Mouse (Mus musculus) liver, postnatal 0 days (tissue): ENCODE results near the gene Lamc1.

ENCODE experiments used
- CTCF ChIP-seq: sonication (generic); IDR thresholded peaks from 2 replicates; pipeline ENCODE4 v1.5.1; 2016; ENCODE audit warnings: antibody characterized with exemption, low read depth
- EP300 ChIP-seq: IDR thresholded peaks from 2 replicates; pipeline ENCODE4 v1.6.1; 2016; ENCODE audit warnings: antibody characterized with exemption, low read depth, mild to moderate bottlenecking

GRCm38 (mm10) chr1:153172291-153172731 is 160.3 kb downstream of the Lamc1 start:
- TF ChIP-seq EP300 = no peak
- no peak for TF ChIP-seq CTCF
